Mouse (Mus musculus) 416B (cell line): ENCODE results near the gene Cypt15.
"Not testable (repeated sequence)": the region's sequence is repeated elsewhere in the genome, so short reads cannot be mapped to it uniquely, and the experiment has no call there.

Experiments
- DNase-seq: peaks from one replicate; pipeline ENCODE4 v3.0.0; 2011; ENCODE audit warnings: low read depth

Cypt15 gene

GRCm38 (mm10) chrX:39345967-39346366, at the start of gene Cypt15:
TSS of gene Cypt15 (plus strand) at chrX:39346267.
- DNase-seq: not testable (repeated sequence)

GRCm38 (mm10) chrX:39370932-39371331, 24.9 kb downstream of the Cypt15 start:
- no peak for DNase-seq

DNA sequence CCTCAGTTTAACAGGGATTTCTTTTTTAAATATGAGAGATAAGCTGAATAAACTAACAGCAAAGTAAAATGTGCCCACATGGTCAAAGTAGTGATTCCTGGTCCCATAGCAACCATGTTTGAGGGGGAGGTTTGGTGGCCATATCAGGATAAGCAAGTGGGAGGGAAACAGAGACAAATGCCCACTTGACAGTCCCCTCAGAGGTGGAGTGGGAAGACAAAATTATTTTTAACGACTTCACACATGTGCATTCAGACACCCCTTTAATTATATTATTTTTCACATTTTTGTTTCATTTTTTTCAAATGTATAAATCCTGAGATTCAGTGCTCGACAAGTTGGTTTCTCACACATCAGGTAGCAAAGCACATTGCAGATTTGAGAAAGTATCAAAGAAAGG, 32.8 kb downstream of the Cypt15 start:
- DNase-seq: no peak

GRCm38 (mm10) chrX:39383806-39384205, 37.7 kb downstream of the Cypt15 start:
- DNase-seq: no peak
